Mouse (Mus musculus) hindbrain, postnatal 0 days (tissue): ENCODE measurements at regions not wholly inside any gene's neighbourhood (a gene's known extent, or its start where the extent isn't known, plus 50 kb on each side); places are given as distances from the start of the nearest gene placed in this dataset.
A peak's percentile ranks its signal among the peaks of the same experiment; 100 is the strongest.

Experiments used
- ATAC-seq: fragments of 200-750 bp; cut with Nextera tagmentation; 2 replicates; pipeline ENCODE4 v1.8.0; 2017; ENCODE audit warnings: mild to moderate bottlenecking, moderate TSS enrichment, moderate library complexity
- DNase-seq: peaks from one replicate; pipeline ENCODE4 v3.0.0-alpha.2; 2015; ENCODE audit warnings: low spot score
- H3K27ac ChIP-seq: fragments of 300-500 bp; sonication (generic); 2 replicates; pipeline ENCODE4 v1.5.1; 2014; ENCODE audit warnings: mild to moderate bottlenecking
- H3K27me3 ChIP-seq: fragments of 300-500 bp; sonication (generic); 2 replicates; pipeline ENCODE4 v1.6.1; 2014; ENCODE audit warnings: low read length, mixed read lengths; ENCODE audit not compliant: insufficient read depth
- H3K36me3 ChIP-seq: fragments of 300-500 bp; sonication (generic); 2 replicates; pipeline ENCODE4 v1.6.1; 2014; ENCODE audit warnings: low read length, mixed read lengths; ENCODE audit not compliant: insufficient read depth
- H3K4me1 ChIP-seq: fragments of 300-500 bp; sonication (generic); 2 replicates; pipeline ENCODE4 v1.6.1; 2014; ENCODE audit warnings: antibody characterized with exemption, low read length, mixed read lengths; ENCODE audit not compliant: insufficient read depth
- H3K4me2 ChIP-seq: fragments of 300-500 bp; sonication (generic); 2 replicates; pipeline ENCODE4 v1.6.1; 2014; ENCODE audit warnings: low read depth, mild to moderate bottlenecking, low read length, moderate library complexity, mixed read lengths
- H3K4me3 ChIP-seq: fragments of 300-500 bp; sonication (generic); 2 replicates; pipeline ENCODE4 v1.5.1; 2014; ENCODE audit warnings: low read length
- H3K9ac ChIP-seq: fragments of 300-500 bp; sonication (generic); replicated peaks from 2 replicates; pipeline ENCODE4 v1.6.1; 2014; ENCODE audit warnings: mild to moderate bottlenecking, low read length, moderate library complexity, mixed read lengths
- H3K9me3 ChIP-seq: fragments of 300-500 bp; sonication (generic); 2 replicates; pipeline ENCODE4 v1.6.1; 2016; ENCODE audit warnings: low read length, mixed read lengths
- CTCF ChIP-seq: IDR thresholded peaks from 2 replicates; pipeline ENCODE4 v1.5.1; 2016; ENCODE audit warnings: antibody characterized with exemption, control low read depth, low read depth
- WGBS: fragments of 180-500 bp; shearing (Covaris S2); extraction: QIAGEN DNeasy Blood & Tissue Kit; methylation state at CpG from one replicate; pipeline ENCODE4 v1.1.7; 2014; 5-methylcytosine and 5-hydroxymethylcytosine counted together

DNA sequence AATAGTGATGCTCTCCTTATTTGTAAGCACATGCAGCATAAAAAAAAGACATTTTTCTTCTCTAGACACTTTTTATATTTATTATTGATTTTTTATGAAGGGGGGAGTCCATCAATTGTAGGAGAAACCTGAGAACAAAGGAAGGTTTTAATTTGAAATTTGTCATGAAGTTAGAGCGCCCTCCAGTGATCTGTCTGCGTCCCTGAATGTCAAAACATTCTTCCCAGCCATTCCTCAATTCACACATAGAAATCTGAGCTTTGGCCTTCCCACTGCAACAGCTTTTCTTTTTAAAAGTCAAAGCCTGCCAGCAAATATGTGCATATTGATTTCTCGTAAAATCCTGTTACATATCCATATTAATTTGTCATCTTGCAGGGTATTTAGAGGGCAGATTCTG, 396.6 kb downstream of the Dnajb9 start:
- H3K9me3 ChIP-seq: no peaks in the 10 kb centered on the region
- no peak overlapping the region for H3K9ac ChIP-seq
- no peak for ATAC-seq
- H3K27ac ChIP-seq: no peak overlapping the region
- H3K27me3 ChIP-seq: no peaks in the 10 kb centered on the region
- H3K4me2 ChIP-seq: no peak overlapping the region
- no peak overlapping the region for H3K4me3 ChIP-seq
- H3K36me3 ChIP-seq: no peaks in the 10 kb centered on the region
- DNase-seq: peak; percentile 79
- H3K4me1 ChIP-seq: no peaks in the 10 kb centered on the region
- TF ChIP-seq CTCF: peak; percentile 72
- WGBS: 12% methylated on average over 3 of the region's 3 CpGs

- TF ChIP-seq CTCF: no peak
- H3K4me2 ChIP-seq: no peak overlapping the region
- WGBS: 85% methylated on average over 1 of the region's 1 CpGs
- H3K36me3 ChIP-seq: no peaks in the 10 kb centered on the region
- H3K27me3 ChIP-seq: no peaks in the 10 kb centered on the region
- no peak overlapping the region for H3K4me3 ChIP-seq
- H3K4me1 ChIP-seq: no peaks in the 10 kb centered on the region
- H3K9me3 ChIP-seq: no peaks in the 10 kb centered on the region
- H3K9ac ChIP-seq: no peak overlapping the region
- no peak overlapping the region for H3K27ac ChIP-seq
- no peak for ATAC-seq
- DNase-seq: no peak
Measured at GRCm38 (mm10) chr12:43772766-43773165, 437.4 kb downstream of the Dnajb9 start.

GRCm38 (mm10) chr12:43762151-43762550, 448.0 kb downstream of the Dnajb9 start:
- no peak for TF ChIP-seq CTCF
- no peaks in the 10 kb centered on the region for H3K27me3 ChIP-seq
- no peak for ATAC-seq

More at GRCm38 (mm10) chr12:43762151-43762550, 448.0 kb downstream of the Dnajb9 start:
- H3K4me1 ChIP-seq: no peaks in the 10 kb centered on the region
- H3K9ac ChIP-seq: no peak overlapping the region
- DNase-seq: no peak
- 53% methylated on average over 1 of the region's 1 CpGs for WGBS
- H3K27ac ChIP-seq: no peak overlapping the region
- no peaks in the 10 kb centered on the region for H3K9me3 ChIP-seq
- H3K36me3 ChIP-seq: no peaks in the 10 kb centered on the region
- H3K4me3 ChIP-seq: no peak overlapping the region
- H3K4me2 ChIP-seq: no peak overlapping the region
